Mouse (Mus musculus) limb, embryonic 12.5 days (tissue): ENCODE results near the gene Synm. TPM values are rescaled to one million over a fixed set of nuclear protein-coding genes. Genes with fewer than 3 reads are reported as not detected.
A peak's percentile ranks its signal among the peaks of the same experiment; 100 is the strongest.

ENCODE experiments used
- ATAC-seq: fragments of 200-750 bp; cut with Nextera tagmentation; 2 replicates; pipeline ENCODE4 v1.8.0; 2017; ENCODE audit warnings: low read depth, moderate TSS enrichment; ENCODE audit not compliant: insufficient number of reproducible peaks, insufficient read depth, low FRiP score, low TSS enrichment
- H3K27ac ChIP-seq: fragments of 300-500 bp; sonication (generic); 2 replicates; pipeline ENCODE4 v1.5.1; 2016; ENCODE audit warnings: mild to moderate bottlenecking, moderate library complexity
- H3K27me3 ChIP-seq: fragments of 300-500 bp; sonication (generic); 2 replicates; pipeline ENCODE4 v1.6.1; 2016; ENCODE audit warnings: mild to moderate bottlenecking, moderate library complexity
- H3K36me3 ChIP-seq: fragments of 300-500 bp; sonication (generic); 2 replicates; pipeline ENCODE4 v1.6.1; 2016; ENCODE audit warnings: mild to moderate bottlenecking, moderate library complexity
- H3K4me1 ChIP-seq: fragments of 300-500 bp; sonication (generic); replicated peaks from 2 replicates; pipeline ENCODE4 v1.6.1; 2016
- H3K4me2 ChIP-seq: fragments of 300-500 bp; sonication (generic); 2 replicates; pipeline ENCODE4 v1.6.1; 2016; ENCODE audit warnings: mild to moderate bottlenecking, moderate library complexity
- H3K4me3 ChIP-seq: fragments of 300-500 bp; sonication (generic); replicated peaks from 2 replicates; pipeline ENCODE4 v1.5.1; 2016; ENCODE audit warnings: mild to moderate bottlenecking
- H3K9ac ChIP-seq: fragments of 300-500 bp; sonication (generic); replicated peaks from 2 replicates; pipeline ENCODE4 v1.6.1; 2016; ENCODE audit warnings: mild to moderate bottlenecking, moderate library complexity
- H3K9me3 ChIP-seq: fragments of 300-500 bp; sonication (generic); 2 replicates; pipeline ENCODE4 v1.6.1; 2016; ENCODE audit warnings: mild to moderate bottlenecking, moderate library complexity
- WGBS: fragments of 180-500 bp; shearing (Covaris S2); methylation state at CpG from one replicate; pipeline ENCODE4 v1.1.7; 2016; 5-methylcytosine and 5-hydroxymethylcytosine counted together
- polyA plus RNA-seq: library from polyadenylated mRNA; unstranded; fragments of >200 nt; fragmentation: Nextera tagmentation; extraction: Ambion mirVana; gene quantifications from 2 replicates; pipeline ENCODE4 v1.2.1, GENCODE M21; 2016

Gene Synm
- polyA plus RNA-seq, 1 experiment from 2014 or later, result 0.65 TPM

DNA sequence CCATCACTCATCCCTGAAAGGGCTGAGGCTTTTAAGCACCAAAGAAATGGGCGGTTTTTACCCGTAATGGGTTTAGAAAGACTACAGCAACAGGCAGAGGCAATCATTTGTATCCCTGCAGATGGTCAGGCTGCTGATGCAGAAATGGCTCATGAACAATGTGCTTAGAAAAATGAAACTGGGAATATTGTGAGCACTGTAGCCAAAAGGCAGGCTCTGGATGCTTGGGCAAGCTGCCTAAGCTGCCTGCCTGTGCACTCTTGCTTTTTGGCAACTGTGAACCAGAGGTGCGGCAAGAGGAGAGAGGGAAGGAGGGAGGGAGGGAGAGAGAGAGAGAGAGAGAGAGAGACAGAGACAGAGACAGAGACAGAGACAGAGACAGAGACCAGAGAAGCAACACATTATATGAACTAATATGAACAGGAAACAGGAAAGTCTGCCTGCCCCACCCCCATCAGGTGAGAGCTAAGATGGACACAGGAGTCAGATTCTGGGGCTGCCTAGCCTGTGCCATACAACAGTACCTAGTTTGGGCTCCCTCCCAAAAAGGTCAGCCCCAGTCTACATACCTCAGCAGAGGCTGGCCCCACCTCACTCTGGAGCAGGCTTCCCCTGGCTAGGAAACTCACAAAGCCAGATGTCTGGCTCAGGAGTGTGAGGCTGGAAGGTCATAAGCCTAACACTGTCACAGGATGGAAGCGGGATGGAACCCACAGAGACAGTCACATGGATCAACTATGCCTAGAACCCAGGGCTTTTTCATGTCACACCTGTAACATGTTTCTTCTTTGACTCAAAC lies 9.9 kb downstream of the Synm start:
- no peak overlapping the region for H3K27ac ChIP-seq
- 73% methylated on average over 4 of the region's 4 CpGs for WGBS
- H3K27me3 ChIP-seq, result no peaks in the 10 kb centered on the region
- ATAC-seq, result no peak
- H3K9ac ChIP-seq, result no peak overlapping the region
- H3K36me3 ChIP-seq, result no peaks in the 10 kb centered on the region
- no peak overlapping the region for H3K4me3 ChIP-seq
- no peaks in the 10 kb centered on the region for H3K9me3 ChIP-seq
- H3K4me2 ChIP-seq, result no peak overlapping the region
- H3K4me1 ChIP-seq, result peaks cover 6% of the 10 kb centered on the region; the same call in 1 of the 2 replicates

DNA sequence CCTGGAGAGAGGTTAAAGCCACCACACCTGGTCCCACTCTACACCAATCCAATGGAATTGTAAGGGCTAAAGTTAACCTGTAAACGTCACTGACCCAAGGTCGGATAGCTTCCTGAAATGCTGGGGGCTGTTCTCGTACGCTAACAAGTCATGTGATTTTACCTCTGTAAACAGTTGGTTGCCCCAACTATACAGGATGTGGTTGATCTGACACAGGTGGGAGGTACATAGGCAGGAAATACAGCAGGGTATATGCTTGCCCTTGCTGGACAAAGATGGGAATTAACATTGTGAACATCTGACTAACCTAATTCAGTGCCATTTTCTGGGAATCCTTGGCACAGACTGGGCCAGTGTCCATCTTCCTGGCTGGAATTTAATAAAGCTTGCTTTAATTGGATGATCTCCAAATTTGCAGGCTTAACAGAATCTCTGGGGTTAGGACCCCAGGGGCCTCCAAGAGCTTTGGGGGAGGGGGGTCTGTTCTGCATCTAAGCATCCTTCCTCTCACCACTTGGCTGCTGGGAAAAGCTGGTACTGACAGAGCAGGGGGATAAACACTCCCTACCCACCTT lies 11.7 kb downstream of the Synm start:
- no peaks in the 10 kb centered on the region; the same call in 1 of the 2 replicates for H3K36me3 ChIP-seq
- 83% methylated on average over 4 of the region's 4 CpGs for WGBS
- H3K4me2 ChIP-seq, result no peak overlapping the region
- no peak overlapping the region for H3K4me3 ChIP-seq
- H3K9me3 ChIP-seq, result peaks cover 8% of the 10 kb centered on the region; the same call in 1 of the 2 replicates
- H3K9ac ChIP-seq, result no peak overlapping the region
- no peaks in the 10 kb centered on the region for H3K27me3 ChIP-seq
- no peak overlapping the region for H3K27ac ChIP-seq
- no peak for ATAC-seq
- H3K4me1 ChIP-seq, result peaks cover 6% of the 10 kb centered on the region; the same call in 1 of the 2 replicates

DNA sequence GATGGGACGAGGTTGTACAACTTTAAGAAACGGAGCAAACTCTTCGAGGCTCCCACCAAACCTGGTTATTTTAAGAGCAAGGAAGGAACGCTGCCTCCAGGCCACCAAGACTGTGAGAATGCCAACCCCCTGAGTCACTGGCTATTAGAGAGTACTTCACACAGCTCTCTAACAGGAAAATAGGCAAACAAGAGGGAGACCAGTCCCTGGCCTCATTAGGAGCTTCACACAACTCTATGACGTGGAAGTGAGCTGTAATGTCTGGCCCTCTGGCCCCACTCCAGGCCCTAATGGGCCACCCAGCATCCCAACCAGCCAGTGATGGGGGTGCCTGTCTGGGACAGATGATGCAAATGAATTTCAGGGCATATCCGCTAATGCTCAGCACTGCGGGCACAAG lies 17.8 kb downstream of the Synm start:
- Histone ChIP-seq H3K27me3 (no peaks in the 10 kb centered on the region), H3K27ac (peak overlapping the region; percentile 66), H3K4me2 (no peak overlapping the region), H3K4me3 (no peak overlapping the region), H3K9me3 (peaks cover 8% of the 10 kb centered on the region; the same call in 1 of the 2 replicates), H3K36me3 (no peaks in the 10 kb centered on the region; the same call in 1 of the 2 replicates), H3K4me1 (peaks cover 22% of the 10 kb centered on the region), H3K9ac (no peak overlapping the region)
- ATAC-seq, result peak; percentile 58; the same call in 1 of the 2 replicates
- 65% methylated on average over 7 of the region's 7 CpGs for WGBS

DNA sequence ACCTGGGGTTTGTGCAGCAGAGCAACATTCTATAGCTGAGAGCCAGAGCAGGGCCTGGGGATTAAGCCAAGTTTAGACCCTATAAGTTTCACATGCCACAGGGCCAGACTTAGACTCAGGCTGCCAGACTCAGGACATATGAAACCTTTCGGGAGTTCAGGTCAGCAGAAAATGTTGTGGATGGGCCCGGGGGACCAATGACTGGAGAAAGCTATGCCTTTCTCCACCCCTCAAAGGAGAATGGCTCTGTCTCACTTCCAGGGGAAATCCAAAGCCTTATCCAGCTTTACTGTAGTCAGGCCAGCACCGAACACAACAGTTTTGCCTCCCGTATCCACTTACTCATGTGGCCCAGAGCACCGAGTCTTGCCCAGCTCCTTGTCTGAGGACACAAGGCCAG lies 18.7 kb downstream of the Synm start:
- peaks cover 26% of the 10 kb centered on the region for H3K4me1 ChIP-seq
- no peak overlapping the region for H3K4me2 ChIP-seq
- 53% methylated on average over 5 of the region's 5 CpGs for WGBS
- H3K27me3 ChIP-seq, result no peaks in the 10 kb centered on the region
- peaks cover 8% of the 10 kb centered on the region; the same call in 1 of the 2 replicates for H3K9me3 ChIP-seq
- H3K36me3 ChIP-seq, result no peaks in the 10 kb centered on the region; the same call in 1 of the 2 replicates
- H3K4me3 ChIP-seq, result no peak overlapping the region
- peak; percentile 60 for ATAC-seq
- H3K9ac ChIP-seq, result no peak overlapping the region
- H3K27ac ChIP-seq, result peak overlapping the region; percentile 66

DNA sequence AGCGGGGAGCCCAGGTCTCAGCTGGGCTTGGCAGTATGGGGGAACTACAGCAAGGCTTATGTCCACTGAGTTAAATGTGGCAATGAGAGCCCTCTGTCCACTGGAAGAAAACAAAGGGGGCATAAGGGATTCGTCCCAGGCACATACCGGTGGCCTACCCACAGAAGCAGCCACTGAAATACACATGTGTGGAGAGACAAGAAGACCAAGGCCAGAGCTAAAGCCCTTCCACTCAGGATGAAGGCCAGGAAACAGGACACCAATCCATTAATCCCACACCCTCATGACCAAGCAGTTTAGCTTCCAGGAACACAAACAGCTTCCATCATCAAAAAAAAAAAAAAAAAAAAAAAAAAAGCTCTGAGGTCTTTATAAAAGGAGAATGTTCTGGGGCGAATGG lies 19.2 kb downstream of the Synm start:
- 68% methylated on average over 4 of the region's 4 CpGs for WGBS
- no peak for ATAC-seq
- no peak overlapping the region for H3K4me3 ChIP-seq
- H3K36me3 ChIP-seq, result no peaks in the 10 kb centered on the region; the same call in 1 of the 2 replicates
- H3K9me3 ChIP-seq, result peaks cover 8% of the 10 kb centered on the region; the same call in 1 of the 2 replicates
- no peak overlapping the region for H3K4me2 ChIP-seq
- H3K27ac ChIP-seq, result peak overlapping the region; percentile 76
- peaks cover 26% of the 10 kb centered on the region for H3K4me1 ChIP-seq
- H3K27me3 ChIP-seq, result no peaks in the 10 kb centered on the region
- H3K9ac ChIP-seq, result no peak overlapping the region

DNA sequence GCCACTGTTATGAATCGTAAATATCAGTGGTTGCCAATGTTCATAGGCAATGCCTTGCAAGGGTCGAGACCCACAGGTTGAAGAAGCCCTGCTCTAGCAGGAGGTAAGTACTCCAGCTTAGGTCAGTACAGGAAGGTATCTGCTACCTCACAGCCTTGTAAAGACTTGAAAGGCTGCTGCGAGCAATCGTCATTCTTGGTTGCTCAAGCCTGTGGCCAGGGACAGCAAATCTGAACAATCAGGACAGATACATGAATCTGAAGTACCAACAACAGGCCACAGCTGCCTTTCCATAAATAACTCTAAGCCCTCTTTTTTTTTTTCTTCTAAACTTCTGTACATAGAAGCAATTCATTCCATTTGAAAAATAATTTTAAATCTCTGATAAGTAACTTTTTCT lies 27.3 kb downstream of the Synm start:
- ATAC-seq, result no peak
- H3K27me3 ChIP-seq, result no peaks in the 10 kb centered on the region
- H3K4me3 ChIP-seq, result no peak overlapping the region
- H3K9ac ChIP-seq, result no peak overlapping the region
- H3K4me2 ChIP-seq, result no peak overlapping the region
- H3K9me3 ChIP-seq, result 0 out of 2 replicates have a peak, but pooled peaks cover 4% of the 10 kb centered on the region
- H3K36me3 ChIP-seq, result peaks cover 22% of the 10 kb centered on the region
- no peak overlapping the region for H3K27ac ChIP-seq
- WGBS, result 80% methylated on average over 4 of the region's 4 CpGs
- peaks cover 7% of the 10 kb centered on the region for H3K4me1 ChIP-seq

DNA sequence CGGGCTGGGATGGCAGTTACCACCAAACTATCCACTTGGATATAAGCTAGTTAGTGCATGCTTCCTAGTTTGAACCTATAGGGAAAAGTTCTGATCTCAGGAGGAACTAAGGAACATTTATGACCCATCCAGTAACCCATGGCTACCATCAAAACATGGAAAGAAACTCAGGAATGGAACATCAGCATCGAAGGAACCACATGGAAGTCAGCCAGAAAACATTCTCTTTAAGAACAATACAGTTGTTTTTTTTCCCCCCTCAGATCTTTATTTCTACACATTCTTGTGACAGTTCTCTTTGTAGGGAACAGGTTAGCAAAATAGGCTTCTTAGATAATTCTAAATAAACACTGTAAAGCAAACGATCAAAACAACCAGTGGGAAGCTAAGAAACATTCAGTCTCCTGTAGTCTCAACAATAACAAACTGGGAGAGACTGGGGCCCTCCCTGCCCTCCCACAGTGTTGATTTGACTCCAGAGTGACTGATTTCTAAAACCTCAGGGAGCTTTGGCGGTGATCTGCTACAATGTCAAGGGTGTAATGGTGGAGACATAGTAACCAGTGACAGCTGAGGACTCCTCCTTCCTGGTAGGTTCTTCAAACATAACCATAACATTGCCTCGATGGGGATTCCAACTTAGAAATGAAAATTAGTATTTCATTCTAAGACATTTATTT lies 29.0 kb downstream of the Synm start:
- WGBS, result 73% methylated on average over 5 of the region's 5 CpGs
- Histone ChIP-seq H3K9me3 (0 out of 2 replicates have a peak, but pooled peaks cover 4% of the 10 kb centered on the region), H3K4me3 (no peak overlapping the region), H3K4me2 (no peak overlapping the region), H3K27ac (no peak overlapping the region), H3K36me3 (peaks cover 38% of the 10 kb centered on the region), H3K27me3 (no peaks in the 10 kb centered on the region), H3K4me1 (0 out of 2 replicates have a peak, but pooled peaks cover 4% of the 10 kb centered on the region), H3K9ac (no peak overlapping the region)
- no peak for ATAC-seq

DNA sequence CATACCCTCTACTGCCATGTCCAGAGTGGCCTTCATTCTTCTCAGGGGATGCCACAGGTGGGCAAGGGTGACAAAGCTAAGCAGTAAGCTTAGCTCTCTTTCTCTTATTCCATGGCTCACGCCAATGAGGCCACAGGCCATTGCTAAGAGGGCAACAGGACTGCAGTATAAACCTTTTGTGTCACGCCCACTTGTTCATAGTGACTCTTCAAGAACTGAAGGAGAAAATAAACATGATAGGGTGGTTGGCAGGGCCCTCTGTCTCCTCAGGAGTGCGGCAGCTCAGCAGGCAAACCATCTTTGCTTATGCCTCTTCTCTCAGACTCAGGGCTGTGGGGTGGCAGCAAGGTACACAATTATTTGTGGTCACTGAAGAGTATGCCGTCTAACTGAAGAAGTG lies 30.7 kb downstream of the Synm start:
- H3K9me3 ChIP-seq, result 0 out of 2 replicates have a peak, but pooled peaks cover 4% of the 10 kb centered on the region
- H3K4me3 ChIP-seq, result no peak overlapping the region
- H3K36me3 ChIP-seq, result peaks cover 51% of the 10 kb centered on the region
- no peak for ATAC-seq
- 0 out of 2 replicates have a peak, but pooled peaks cover 4% of the 10 kb centered on the region for H3K4me1 ChIP-seq
- H3K4me2 ChIP-seq, result no peak overlapping the region
- no peak overlapping the region for H3K9ac ChIP-seq
- WGBS, result 92% methylated on average over 4 of the region's 4 CpGs
- no peak overlapping the region for H3K27ac ChIP-seq
- H3K27me3 ChIP-seq, result no peaks in the 10 kb centered on the region

DNA sequence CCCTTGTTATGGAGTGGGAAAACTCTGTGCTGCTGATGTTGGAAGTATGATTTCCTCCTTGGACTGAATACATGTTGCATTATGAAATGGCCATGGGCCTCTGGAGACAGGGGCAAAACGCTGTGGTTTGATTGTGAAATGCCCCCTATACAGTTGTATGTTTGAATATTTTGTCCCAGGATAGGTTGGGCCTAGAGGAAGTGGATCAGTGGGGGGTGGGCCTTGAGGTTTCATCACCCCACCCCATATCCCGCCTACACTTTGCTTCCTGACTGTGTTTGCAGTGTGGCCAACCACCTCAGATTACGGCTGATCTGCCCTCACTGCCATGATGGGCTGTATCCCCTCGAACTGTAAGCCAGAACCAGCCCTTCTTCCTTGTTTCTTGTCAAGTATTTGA lies 31.3 kb downstream of the Synm start:
- Histone ChIP-seq H3K27ac (no peak overlapping the region), H3K36me3 (peaks cover 52% of the 10 kb centered on the region), H3K4me1 (0 out of 2 replicates have a peak, but pooled peaks cover 4% of the 10 kb centered on the region), H3K4me2 (no peak overlapping the region), H3K27me3 (no peaks in the 10 kb centered on the region), H3K4me3 (no peak overlapping the region), H3K9me3 (0 out of 2 replicates have a peak, but pooled peaks cover 4% of the 10 kb centered on the region), H3K9ac (no peak overlapping the region)
- 88% methylated on average over 4 of the region's 4 CpGs for WGBS
- ATAC-seq, result no peak

DNA sequence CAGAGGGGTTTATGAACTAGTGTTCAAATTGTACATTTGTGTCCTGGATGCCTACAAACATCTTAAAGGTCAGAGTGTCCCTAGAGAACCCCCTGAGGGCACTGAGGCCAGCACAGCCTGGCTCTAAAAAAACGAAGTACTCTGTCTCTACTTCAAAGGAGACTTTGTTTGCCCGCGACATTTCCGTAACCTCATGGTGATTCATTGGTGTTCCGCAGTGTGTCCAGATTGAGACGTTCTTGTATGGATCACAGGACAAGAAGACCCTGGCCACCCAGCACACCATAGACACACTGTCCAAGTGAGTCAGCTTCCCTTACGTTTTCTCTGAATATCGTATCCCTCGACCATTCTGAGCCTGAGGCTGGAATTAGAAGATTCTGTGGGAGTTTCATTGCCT lies 34.5 kb downstream of the Synm start:
- Histone ChIP-seq H3K4me1 (0 out of 2 replicates have a peak, but pooled peaks cover under 1% of the 10 kb centered on the region), H3K27me3 (no peaks in the 10 kb centered on the region), H3K27ac (no peak overlapping the region), H3K9me3 (0 out of 2 replicates have a peak, but pooled peaks cover 4% of the 10 kb centered on the region), H3K4me2 (no peak overlapping the region), H3K36me3 (peaks cover 77% of the 10 kb centered on the region), H3K9ac (no peak overlapping the region), H3K4me3 (no peak overlapping the region)
- ATAC-seq, result no peak
- WGBS, result 69% methylated on average over 9 of the region's 9 CpGs

DNA sequence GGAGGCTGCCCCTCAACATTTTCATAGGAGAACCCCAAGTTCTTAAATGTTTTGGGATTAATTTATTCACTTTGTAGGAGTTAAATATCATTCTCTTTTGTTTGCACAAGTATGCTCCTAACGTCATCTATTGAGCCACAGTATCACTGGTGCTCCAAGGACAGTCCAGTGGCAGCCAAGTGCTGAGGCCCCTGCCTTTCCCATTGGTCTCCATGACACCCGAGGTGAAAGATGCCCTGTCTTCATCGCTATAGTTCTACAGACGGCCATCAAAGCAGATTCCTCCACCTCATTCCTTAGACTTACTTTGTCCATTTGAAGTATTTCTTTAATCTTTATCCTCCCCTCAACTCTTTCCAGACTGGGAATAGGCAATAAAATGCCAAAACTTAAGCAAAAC lies 35.0 kb downstream of the Synm start:
- no peak for ATAC-seq
- WGBS, result 71% methylated on average over 4 of the region's 4 CpGs
- Histone ChIP-seq H3K9me3 (0 out of 2 replicates have a peak, but pooled peaks cover 4% of the 10 kb centered on the region), H3K36me3 (peaks cover 82% of the 10 kb centered on the region), H3K4me2 (no peak overlapping the region), H3K9ac (no peak overlapping the region), H3K4me1 (no peaks in the 10 kb centered on the region), H3K27ac (no peak overlapping the region), H3K27me3 (no peaks in the 10 kb centered on the region), H3K4me3 (no peak overlapping the region)
